Mouse (Mus musculus) thymus, adult 2 months (tissue): Measurements from ENCODE around the gene Cfap45. TPM values are rescaled to one million over a fixed set of nuclear protein-coding genes. Genes with fewer than 3 reads are reported as not detected.

ENCODE experiments used
- DNase-seq: peaks from one replicate; pipeline ENCODE4 v3.0.0; 2021
- H3K27ac ChIP-seq: fragments of 200-500 bp; 2 replicates; pipeline ENCODE4 v1.5.1; 2012; ENCODE audit warnings: low read length, control low read depth; ENCODE audit not compliant: control insufficient read depth, insufficient read depth
- H3K27me3 ChIP-seq: fragments of 200-500 bp; 2 replicates; pipeline ENCODE4 v1.6.1; 2012; ENCODE audit warnings: mild to moderate bottlenecking, low read length, moderate library complexity, mixed read lengths; ENCODE audit not compliant: control insufficient read depth, insufficient read depth
- H3K36me3 ChIP-seq: fragments of 200-500 bp; 2 replicates; pipeline ENCODE4 v1.6.1; 2012; ENCODE audit warnings: mild to moderate bottlenecking, low read length, moderate library complexity; ENCODE audit not compliant: control insufficient read depth, insufficient read depth
- H3K4me1 ChIP-seq: fragments of 200-500 bp; replicated peaks from 2 replicates; pipeline ENCODE4 v1.6.1; 2012; ENCODE audit warnings: low read length; ENCODE audit not compliant: control insufficient read depth, insufficient read depth
- H3K4me3 ChIP-seq: fragments of 200-500 bp; 2 replicates; pipeline ENCODE4 v1.5.1; 2012; ENCODE audit warnings: mild to moderate bottlenecking, low read length, control low read depth, moderate library complexity; ENCODE audit not compliant: control insufficient read depth, insufficient read depth
- CTCF ChIP-seq: fragments of 200-500 bp; IDR thresholded peaks from 2 replicates; pipeline ENCODE4 v1.5.1; 2012; ENCODE audit warnings: mild to moderate bottlenecking, control low read depth, low read length, moderate library complexity, borderline replicate concordance; ENCODE audit not compliant: control insufficient read depth, poor library complexity, insufficient read depth; ENCODE audit errors: extremely low read depth
- POLR2A ChIP-seq: fragments of 200-500 bp; IDR thresholded peaks from 2 replicates; pipeline ENCODE4 v1.6.1; 2012; ENCODE audit warnings: mild to moderate bottlenecking, low read length, control low read depth, moderate library complexity; ENCODE audit not compliant: control insufficient read depth, poor library complexity, insufficient read depth; ENCODE audit errors: extremely low read depth
- WGBS: fragments of 180-500 bp; shearing (Covaris S2); methylation state at CpG from one replicate; pipeline ENCODE4 v1.1.7; 2018; 5-methylcytosine and 5-hydroxymethylcytosine counted together
- polyA plus RNA-seq: library from polyadenylated mRNA; depleted of rRNA; stranded (reverse); fragments of >200 nt; gene quantifications from 2 replicates; pipeline ENCODE4 v1.2.3, GENCODE M21; 2012

Cfap45 gene
- polyA plus RNA-seq, 1 experiment = 0.15 TPM

GRCm38 (mm10) chr1:172525971-172526370, 5.4 kb downstream of the Cfap45 start:
- WGBS = 15% methylated on average over 7 of the region's 7 CpGs
- Histone ChIP-seq H3K36me3 (no peaks in the 10 kb centered on the region), H3K27ac (no peak overlapping the region), H3K4me1 (peaks cover 23% of the 10 kb centered on the region), H3K27me3 (no peaks in the 10 kb centered on the region; the same call in 1 of the 2 replicates), H3K4me3 (no peak overlapping the region)
- DNase-seq = no peak
- TF ChIP-seq CTCF (no peak), POLR2A (no peak)

GRCm38 (mm10) chr1:172526380-172527081, 5.9 kb downstream of the Cfap45 start:
- H3K4me3 ChIP-seq = peak overlapping the region; percentile 9; the same call in 1 of the 2 replicates
- DNase-seq = no peak
- H3K4me1 ChIP-seq = peaks cover 19% of the 10 kb centered on the region
- H3K27me3 ChIP-seq = no peaks in the 10 kb centered on the region; the same call in 1 of the 2 replicates
- TF ChIP-seq CTCF = no peak
- no peak for TF ChIP-seq POLR2A
- H3K36me3 ChIP-seq = no peaks in the 10 kb centered on the region
- H3K27ac ChIP-seq = no peak overlapping the region
- 5% methylated on average over 23 of the region's 23 CpGs for WGBS

GRCm38 (mm10) chr1:172527431-172527830, 6.8 kb downstream of the Cfap45 start:
- WGBS = 96% methylated on average over 10 of the region's 10 CpGs
- no peak overlapping the region for H3K4me3 ChIP-seq
- no peaks in the 10 kb centered on the region for H3K36me3 ChIP-seq
- peaks cover 19% of the 10 kb centered on the region for H3K4me1 ChIP-seq
- no peaks in the 10 kb centered on the region; the same call in 1 of the 2 replicates for H3K27me3 ChIP-seq
- DNase-seq = no peak
- TF ChIP-seq CTCF (no peak), POLR2A (no peak)
- H3K27ac ChIP-seq = no peak overlapping the region

- TF ChIP-seq CTCF = peak; percentile 88; the same call in 1 of the 2 replicates
- no peak for TF ChIP-seq POLR2A
- no peak overlapping the region for H3K4me3 ChIP-seq
- no peaks in the 10 kb centered on the region for H3K36me3 ChIP-seq
- H3K27ac ChIP-seq = no peak overlapping the region
- peaks cover 19% of the 10 kb centered on the region for H3K4me1 ChIP-seq
- DNase-seq = peak; percentile 91
- H3K27me3 ChIP-seq = no peaks in the 10 kb centered on the region; the same call in 1 of the 2 replicates
- 5% methylated on average over 7 of the region's 7 CpGs for WGBS
Observed at GRCm38 (mm10) chr1:172528701-172529100, 8.1 kb downstream of the Cfap45 start.

GRCm38 (mm10) chr1:172530544-172531220, 10.1 kb downstream of the Cfap45 start:
- DNase-seq = no peak

GRCm38 (mm10) chr1:172532551-172532950, 11.9 kb downstream of the Cfap45 start:
- Histone ChIP-seq H3K27me3 (no peaks in the 10 kb centered on the region; the same call in 1 of the 2 replicates), H3K4me1 (no peaks in the 10 kb centered on the region)

More at GRCm38 (mm10) chr1:172530544-172531220, 10.1 kb downstream of the Cfap45 start:
- TF ChIP-seq CTCF = no peak
- H3K27ac ChIP-seq = no peak overlapping the region
- WGBS = 59% methylated on average over 8 of the region's 8 CpGs
- no peaks in the 10 kb centered on the region; the same call in 1 of the 2 replicates for H3K27me3 ChIP-seq
- peaks cover 11% of the 10 kb centered on the region for H3K4me1 ChIP-seq
- no peak overlapping the region for H3K4me3 ChIP-seq
- no peaks in the 10 kb centered on the region for H3K36me3 ChIP-seq

GRCm38 (mm10) chr1:172535116-172535515, 14.5 kb downstream of the Cfap45 start:
- Histone ChIP-seq H3K4me3 (no peak overlapping the region), H3K27me3 (no peaks in the 10 kb centered on the region), H3K27ac (no peak overlapping the region), H3K36me3 (no peaks in the 10 kb centered on the region), H3K4me1 (no peaks in the 10 kb centered on the region)
- TF ChIP-seq POLR2A = no peak
- TF ChIP-seq CTCF = no peak
- WGBS = 95% methylated on average over 16 of the region's 16 CpGs
- no peak for DNase-seq

More at GRCm38 (mm10) chr1:172532551-172532950, 11.9 kb downstream of the Cfap45 start:
- DNase-seq = no peak
- no peak overlapping the region for H3K27ac ChIP-seq
- WGBS = 62% methylated on average over 13 of the region's 13 CpGs
- no peak overlapping the region for H3K4me3 ChIP-seq
- TF ChIP-seq POLR2A = no peak
- TF ChIP-seq CTCF = no peak
- H3K36me3 ChIP-seq = no peaks in the 10 kb centered on the region
